Mouse (Mus musculus): ENCODE results near the gene Osbpl11.
"Not testable (repeated sequence)": the region's sequence is repeated elsewhere in the genome, so short reads cannot be mapped to it uniquely, and the experiment has no call there.

Osbpl11 gene

GRCm38 (mm10) chr16:33178278-33179074, 6.4 kb upstream of the Osbpl11 start:
- peak in 1 of 2 experiments; percentile 49 for DNase-seq

- DNase-seq: not testable (repeated sequence)
Measured at GRCm38 (mm10) chr16:33179222-33179621, 5.6 kb upstream of the Osbpl11 start.

DNA sequence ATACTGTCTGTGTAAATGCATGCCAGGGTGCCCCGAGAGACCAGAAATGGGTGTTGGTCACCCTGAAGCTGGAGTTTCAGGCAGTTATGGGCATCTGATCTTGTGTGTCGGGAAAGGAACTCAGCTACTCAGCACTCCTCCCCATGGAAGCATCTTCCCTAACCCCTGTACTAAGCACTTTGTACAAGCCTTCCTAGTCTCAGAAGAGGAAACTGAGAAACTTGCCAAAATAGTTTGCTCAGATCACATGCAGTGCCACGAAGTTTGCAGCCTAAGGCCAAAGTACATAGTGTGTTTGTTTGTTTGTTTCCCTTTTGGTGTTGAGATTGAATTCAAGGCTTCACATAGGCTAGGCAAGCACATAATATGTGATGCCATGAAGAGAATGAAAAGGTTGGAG, 5.0 kb upstream of the Osbpl11 start:
- peak; percentile 65 to 72 for DNase-seq

DNA sequence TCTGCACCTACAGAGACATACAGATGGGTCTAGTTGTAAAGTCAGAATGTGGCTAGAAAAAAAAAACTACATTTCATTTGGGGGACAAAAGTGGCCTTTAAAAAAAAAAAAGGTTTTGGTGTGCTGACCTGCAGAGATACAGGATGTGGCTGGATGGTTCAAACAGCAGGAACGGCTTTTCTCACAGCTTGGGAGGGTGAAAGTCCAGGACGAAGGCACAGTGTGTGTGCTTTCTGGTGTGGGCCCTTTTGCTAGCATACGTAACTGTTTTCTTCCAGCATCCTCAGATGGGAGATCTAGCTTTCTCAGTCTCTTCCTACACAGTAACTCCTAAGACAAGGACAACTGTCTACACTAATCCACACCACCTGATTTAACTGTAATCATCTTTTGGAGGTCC, 4.1 kb upstream of the Osbpl11 start:
- peak; percentile 40 to 67 for DNase-seq

DNA sequence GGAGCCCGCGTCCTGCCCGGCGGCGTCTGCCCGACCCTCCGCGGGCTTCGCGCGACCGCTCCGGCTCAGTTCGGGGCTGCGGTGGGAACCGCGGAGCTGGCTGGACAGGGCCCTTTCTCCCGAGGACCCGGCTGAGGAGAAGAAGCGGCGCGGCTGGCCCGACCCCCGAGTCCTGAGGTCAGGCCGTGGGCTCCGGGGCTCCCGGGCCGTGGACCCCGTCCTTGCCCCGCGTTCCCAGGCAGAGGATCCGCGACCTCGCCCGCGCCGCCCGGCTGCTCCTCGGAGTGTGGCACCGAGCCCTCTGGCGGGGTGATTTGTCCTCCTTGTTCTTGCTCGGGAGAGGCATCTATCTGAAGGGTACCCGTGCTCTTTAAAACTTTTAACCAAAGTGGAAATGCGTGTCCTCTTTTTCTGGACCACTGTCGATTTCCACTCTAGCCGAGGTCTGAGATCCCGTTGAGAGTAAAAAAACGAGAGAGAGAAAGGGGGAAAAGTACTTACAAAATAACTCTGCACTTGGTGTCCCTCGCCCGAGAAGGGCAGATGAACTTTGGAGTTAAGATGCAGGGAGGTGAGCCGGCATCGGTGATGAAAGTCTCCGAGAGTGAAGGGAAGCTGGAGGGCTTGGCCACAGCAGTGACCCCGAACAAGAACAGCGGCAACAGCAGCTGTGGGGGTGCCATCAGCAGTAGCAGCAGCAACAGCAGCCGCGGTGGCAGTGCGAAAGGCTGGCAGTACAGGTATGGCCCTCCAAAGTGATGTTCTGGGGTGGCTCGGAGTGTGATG, 583 bp downstream of the Osbpl11 start:
- DNase-seq: peak; percentile 62 to 77

DNA sequence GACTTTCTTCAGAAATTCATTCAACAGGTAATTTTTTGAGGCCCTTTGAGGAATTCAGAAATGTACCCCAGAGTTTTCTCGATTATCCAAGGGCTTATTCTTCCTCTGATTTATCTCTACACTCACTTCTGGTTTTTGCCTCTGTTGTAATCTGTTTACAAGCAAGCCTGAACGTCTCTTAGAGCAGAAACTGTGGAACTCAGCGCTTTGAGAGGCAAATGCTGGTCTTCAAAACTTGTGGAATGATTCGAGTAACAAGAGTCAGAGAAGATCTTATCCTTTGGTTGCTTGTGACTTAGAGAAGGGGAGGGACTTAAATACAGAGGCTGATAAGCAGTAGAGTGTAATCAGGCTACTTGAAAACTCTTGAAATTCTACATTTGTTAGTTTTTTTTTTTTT, 1.3 kb downstream of the Osbpl11 start:
- no peak for DNase-seq

DNA sequence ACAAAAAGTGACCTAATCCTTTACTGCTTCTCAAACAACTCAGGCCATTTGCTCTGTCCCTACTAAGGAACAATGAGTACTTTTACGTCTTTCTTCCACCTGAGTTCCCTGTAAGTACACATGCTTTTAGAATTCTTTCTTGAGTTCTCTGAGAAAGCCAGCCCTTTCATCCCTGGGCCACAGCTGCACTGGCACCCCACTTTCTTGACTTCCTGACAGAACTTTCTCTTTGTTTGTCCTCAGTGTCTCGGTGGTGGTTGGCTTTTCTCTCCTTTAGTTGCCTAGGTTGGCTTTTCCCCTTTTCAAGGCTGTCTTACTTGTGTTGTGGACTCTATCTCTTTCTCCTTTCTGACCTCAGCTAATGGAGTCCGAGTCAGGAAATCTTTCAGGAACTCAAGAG, 3.2 kb downstream of the Osbpl11 start:
- no peak for DNase-seq

DNA sequence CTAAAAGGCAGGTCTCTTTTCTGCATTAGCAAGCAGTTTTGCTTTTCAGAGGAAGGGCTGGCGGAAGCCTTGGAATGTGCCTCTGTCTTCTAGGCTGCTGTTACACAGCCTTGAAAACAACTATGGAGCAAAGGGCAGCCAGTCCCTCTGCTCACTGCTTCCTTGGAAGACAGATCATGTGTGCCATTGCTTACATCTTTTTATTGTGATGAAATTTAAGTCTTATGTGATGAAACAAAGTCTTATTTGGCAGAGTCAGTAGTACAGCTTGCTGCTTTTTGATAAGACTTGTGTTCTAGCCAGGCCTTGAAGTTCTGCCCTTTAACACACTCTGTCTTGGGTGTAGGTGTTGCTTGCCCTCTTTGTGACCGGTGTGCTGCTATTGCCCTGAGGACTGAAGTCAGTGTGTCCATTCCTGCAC, 6.8 kb downstream of the Osbpl11 start:
- DNase-seq: peak; percentile 69 to 85

DNA sequence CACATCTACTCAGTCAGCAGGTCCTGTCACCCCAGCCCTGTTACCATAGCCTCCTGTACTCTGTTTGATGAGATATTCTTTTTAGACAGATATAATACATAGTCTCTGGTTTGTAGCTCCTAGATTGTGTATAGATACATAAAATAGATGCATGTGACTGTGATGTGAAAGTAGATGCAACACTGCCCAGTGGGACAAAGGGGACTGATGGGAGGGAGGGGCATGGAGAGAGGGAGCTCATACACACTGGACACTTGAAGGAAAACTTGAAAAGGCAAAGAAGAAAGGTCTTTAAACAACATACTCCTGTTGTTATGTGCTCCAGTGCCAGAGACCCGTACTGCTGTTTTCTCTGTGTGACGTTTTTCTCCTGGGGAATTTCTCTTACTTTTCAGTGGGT, 7.4 kb downstream of the Osbpl11 start:
- peak in 1 of 2 experiments; percentile 39 for DNase-seq

- peak; percentile 68 to 72 for DNase-seq
Measured at GRCm38 (mm10) chr16:33193649-33194048, 8.8 kb downstream of the Osbpl11 start.

DNA sequence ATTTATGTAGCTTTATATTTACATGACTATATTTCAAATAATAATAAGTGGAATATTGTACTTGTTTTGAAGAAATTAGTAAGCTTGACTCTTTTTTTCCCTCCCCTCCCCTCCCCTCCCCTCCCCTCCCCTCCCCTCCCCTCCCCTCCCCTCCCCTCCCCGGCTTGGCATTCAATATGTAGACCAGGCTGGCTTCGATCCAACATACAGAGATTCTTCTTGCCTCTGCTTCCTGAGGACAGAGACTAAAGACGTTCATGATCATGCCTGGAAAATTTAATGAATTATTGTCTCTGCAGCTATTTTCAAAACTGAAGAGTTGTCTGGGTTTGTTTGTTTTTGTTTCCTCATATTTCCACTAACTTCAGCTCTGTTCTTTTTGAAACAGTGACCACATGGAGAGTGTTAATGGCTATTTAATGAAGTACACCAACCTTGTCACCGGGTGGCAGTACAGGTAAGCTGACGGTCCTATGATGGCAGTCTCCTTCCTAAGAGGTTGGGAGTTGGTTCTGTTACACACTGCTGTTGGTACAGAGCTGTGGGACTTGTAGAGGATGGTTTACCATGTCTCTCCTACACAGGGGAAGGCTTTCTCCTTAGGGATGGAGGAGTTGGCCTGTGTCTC, 10.9 kb downstream of the Osbpl11 start:
- peak; percentile 54 to 61 for DNase-seq

- peak in 1 of 2 experiments; percentile 8 for DNase-seq
Measured at GRCm38 (mm10) chr16:33196578-33196977, 11.7 kb downstream of the Osbpl11 start.

DNA sequence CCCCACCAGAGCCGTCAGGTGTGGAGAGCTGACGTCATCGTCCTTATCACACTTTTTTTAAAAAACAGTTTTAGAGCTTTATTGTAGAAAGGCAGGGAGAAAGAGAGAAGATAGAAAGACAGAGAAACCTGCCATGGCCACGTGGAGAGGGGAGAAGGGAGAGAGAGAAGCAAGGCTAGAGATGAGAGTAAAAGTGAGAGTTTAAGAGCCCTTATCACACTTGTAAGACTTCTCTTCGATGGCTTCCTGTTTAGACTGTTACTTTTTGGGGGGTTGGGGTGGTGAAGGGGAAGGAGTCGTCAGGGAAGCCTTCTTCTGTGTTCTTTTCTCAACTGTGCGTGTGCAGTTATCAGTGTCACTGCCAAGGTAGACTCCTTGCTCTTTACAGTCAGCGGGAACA, 15.7 kb downstream of the Osbpl11 start:
- no peak for DNase-seq

- DNase-seq: no peak
Measured at GRCm38 (mm10) chr16:33210812-33211211, 25.9 kb downstream of the Osbpl11 start.

DNA sequence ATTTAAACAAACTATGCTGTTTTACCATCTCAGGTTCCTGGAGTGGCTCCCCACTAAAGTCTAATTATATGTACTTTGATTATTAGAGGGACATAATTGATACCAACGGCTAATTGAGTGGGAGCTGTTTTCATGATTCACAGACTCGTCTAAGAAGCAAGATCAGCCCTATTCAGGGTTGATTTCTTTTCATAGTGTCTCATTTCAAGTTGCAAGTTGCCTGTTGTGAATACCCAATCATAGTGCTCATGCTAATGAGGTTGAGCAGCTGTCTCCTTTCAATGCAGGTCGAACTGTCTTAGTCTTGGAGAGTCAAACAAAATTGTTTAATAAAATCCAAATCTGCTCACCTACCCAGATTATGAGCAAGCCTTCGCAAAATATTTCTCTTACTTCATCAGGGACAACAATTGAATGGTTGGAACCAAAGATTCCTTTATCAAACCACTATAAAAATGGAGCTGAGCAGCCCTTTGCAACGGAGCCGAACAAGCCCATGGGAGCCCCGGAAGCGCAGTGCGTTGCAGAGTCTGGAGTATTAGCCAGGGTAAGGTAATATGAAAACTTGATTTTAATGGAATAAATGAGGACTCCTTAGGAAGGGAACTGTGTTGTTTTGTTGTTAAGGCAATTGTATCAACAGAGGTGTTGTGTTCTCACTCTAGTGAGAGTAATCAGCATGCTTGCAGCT, 31.6 kb downstream of the Osbpl11 start:
- DNase-seq: no peak

GRCm38 (mm10) chr16:33217553-33218085, 32.7 kb downstream of the Osbpl11 start:
- DNase-seq: not testable (repeated sequence)

- DNase-seq: no peak
Measured at GRCm38 (mm10) chr16:33222482-33222881, 37.6 kb downstream of the Osbpl11 start.

- DNase-seq: peak in 1 of 2 experiments; percentile 54
Measured at GRCm38 (mm10) chr16:33224381-33224780, 39.5 kb downstream of the Osbpl11 start.

GRCm38 (mm10) chr16:33234128-33234527, 49.3 kb downstream of the Osbpl11 start:
- DNase-seq: peak; percentile 39 to 50

DNA sequence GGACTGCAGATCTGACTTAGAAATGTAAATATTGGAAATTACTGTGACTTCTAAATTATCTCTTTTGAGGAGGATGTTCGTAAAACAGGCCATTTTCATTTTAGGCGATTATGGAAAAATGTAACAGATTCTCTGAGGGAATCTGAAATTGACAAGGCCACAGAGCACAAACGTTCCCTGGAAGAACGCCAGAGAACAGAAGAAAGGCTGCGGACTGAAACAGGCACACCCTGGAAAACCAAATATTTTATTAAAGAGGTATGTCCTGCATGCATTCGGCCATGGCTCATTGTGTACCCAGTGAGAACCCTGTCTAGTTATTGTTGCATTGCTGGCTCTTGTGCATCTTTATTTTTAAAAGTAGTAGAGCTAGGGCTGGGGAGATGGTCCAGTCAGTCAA, 51.3 kb downstream of the Osbpl11 start:
- no peak for DNase-seq

DNA sequence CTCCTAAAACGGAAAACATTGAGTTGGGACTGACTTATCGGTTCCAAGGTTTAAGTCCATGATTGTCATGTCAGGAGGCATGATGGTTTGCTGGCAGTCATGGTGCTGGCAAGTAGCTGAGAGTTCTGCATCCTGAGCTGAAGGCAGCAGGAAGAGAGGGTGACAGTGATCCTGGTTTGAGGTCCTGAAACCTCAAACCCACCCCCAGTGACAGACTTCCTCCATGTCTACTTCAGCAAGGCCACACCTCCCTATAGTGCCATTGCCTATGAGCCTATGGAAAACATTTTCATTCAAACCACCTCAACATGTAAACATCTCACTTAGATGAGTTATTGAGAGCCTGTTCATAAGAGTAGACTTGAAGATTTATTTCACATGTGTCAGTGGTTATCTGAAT, 54.4 kb downstream of the Osbpl11 start:
- no peak for DNase-seq

DNA sequence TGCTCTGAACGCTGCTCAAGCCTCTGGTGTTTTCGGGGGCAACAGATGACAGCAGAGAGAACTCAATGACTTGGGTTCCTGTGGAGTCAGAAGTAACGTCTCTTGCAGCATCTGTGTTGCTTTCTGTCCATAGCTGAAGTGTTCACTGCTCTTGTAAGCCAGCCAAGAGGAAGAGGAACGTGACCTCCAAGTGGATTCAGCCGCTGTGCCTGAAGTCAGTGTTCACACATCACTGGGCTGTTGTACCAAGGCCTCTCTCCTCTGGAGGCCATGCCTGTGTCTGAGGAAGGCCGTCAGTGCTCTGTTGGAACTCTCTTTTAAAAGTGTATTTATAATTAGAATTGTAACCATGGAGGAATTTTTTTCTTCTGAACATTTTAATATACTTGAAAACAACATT, 57.2 kb downstream of the Osbpl11 start:
- DNase-seq: peak; percentile 35 to 70

Measured in kidney, postnatal 25 days (tissue).